Mouse (Mus musculus) liver, embryonic 14.5 days (tissue): ENCODE measurements around the gene Atoh7.

ENCODE experiments used
- CTCF ChIP-seq: IDR thresholded peaks from 2 replicates; pipeline ENCODE4 v1.5.1; 2016; ENCODE audit warnings: antibody characterized with exemption, low read depth, control low read depth
- EP300 ChIP-seq: IDR thresholded peaks from 2 replicates; pipeline ENCODE4 v1.6.1; 2016; ENCODE audit warnings: antibody characterized with exemption, low read depth

- TF ChIP-seq CTCF (peak; percentile 46), EP300 (no peak)
Measured at GRCm38 (mm10) chr10:63130500-63130899, 31.0 kb downstream of the Atoh7 start.
